Mouse (Mus musculus) gastrocnemius, adult 8-10 months (tissue): ENCODE data around the gene Gm49661. TPM values are rescaled to one million over a fixed set of nuclear protein-coding genes. Genes with fewer than 3 reads are reported as not detected.
A peak's percentile ranks its signal among the peaks of the same experiment; 100 is the strongest.

ENCODE experiments used
- DNase-seq, 2 experiments: peaks; one replicate each; pipeline ENCODE4 v3.0.0; 2022; ENCODE audit warnings: low spot score in 2 of 2
- total RNA-seq, 4 experiments: library from RNA; stranded (reverse); gene quantifications; 2 replicates each; pipeline ENCODE4 v1.2.4; 2022

Gm49661 gene
- total RNA-seq, 4 experiments from 2014 or later = 1.1 TPM; not detected in 3

- DNase-seq = no peak
These were observed 15.2 kb upstream of the Gm49661 start for GRCm38 (mm10) chr8:84984294-84985048.

GRCm38 (mm10) chr8:84982499-84983011 is 13.3 kb upstream of the Gm49661 start:
- no peak for DNase-seq

- DNase-seq = no peak
These were observed 12.6 kb upstream of the Gm49661 start for GRCm38 (mm10) chr8:84981644-84982498.

- DNase-seq = peak in 1 of 2 experiments; percentile 70
These were observed 11.6 kb upstream of the Gm49661 start for GRCm38 (mm10) chr8:84980622-84981358.

DNA sequence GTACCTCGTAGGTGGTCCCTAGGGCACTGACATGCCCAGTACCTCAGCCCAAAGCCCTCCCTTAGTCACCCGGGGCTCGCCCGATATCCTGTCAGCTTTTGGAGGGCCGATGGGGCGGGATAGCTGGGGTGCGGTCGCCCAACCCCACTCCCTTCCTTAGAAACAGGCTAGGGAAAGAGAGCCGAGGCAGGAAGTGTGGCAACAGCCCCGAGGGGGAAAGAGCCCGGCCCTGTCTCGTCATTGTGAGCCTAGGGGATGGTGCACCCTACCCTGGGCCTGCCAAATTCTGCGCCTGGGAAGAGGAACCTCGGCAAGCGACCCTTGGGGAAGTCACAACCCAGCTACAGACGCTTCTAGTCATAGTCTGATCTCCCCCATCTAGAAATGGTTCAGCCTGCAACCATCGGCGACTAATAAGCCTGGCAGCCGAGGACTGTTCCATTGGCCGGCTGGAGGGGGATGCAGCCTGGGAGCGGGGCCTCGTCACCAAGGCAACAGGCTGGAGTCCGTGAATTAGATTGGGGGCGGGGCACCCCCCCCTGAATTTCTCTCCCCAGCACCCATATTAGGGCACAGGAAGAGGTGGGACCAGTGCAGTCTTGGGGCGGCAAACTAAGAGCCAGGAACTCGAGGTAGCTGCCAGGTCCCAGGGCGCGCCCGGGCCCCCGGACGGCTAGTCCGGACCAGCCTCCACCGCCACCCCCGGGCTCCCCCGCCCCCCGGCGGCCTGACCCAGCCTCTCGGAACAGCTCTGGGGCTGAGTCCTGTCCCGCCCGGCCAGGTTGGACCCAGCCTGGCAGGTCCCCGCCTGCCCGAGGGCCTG is 10.6 kb upstream of the Gm49661 start:
- DNase-seq = peak; percentile 87 to 90

DNA sequence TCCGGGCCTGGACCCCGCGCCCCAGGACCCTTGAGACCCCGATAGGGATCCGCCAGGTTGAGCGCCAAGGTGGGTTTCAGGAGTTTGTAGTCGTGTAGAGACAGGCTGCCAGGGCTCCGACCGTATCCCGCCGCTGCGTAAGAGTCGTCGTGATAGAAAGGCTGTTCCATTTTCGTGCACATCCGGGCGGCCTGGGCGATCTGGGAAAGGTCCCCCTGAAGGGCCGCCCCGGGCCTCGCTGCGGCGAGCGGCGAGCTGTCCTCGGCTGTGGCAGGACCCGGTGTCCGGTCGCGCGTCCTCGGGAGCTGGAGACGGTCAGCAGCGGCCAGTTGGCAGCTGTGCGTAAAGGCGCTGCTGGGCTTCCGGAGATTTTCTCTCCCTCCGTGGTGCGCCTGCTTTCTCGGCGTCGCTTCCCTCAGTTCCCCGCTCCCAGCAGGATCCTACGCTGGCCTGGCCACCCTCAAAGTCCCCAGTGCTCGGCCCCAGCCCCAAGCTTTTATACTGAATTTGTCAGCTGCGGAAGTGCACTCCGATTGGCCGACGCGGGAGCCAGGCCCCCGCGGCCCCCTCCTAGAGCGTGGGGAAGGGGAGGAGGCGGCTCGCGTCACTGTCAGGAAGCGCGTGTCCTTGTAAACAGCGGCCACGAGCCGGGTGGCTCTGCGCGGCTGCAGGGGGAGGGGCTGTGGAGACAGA is 9.2 kb upstream of the Gm49661 start, which contains the start of gene Junb:
Junb (minus strand) TSS at position 471 of the 693 bp plus-strand sequence.
- peak; percentile 95 to 96 for DNase-seq

- peak in 1 of 2 experiments; percentile 53 for DNase-seq
These were observed 8.4 kb upstream of the Gm49661 start for GRCm38 (mm10) chr8:84977435-84978247.

- DNase-seq = no peak
These were observed 7.7 kb upstream of the Gm49661 start for GRCm38 (mm10) chr8:84976763-84977434.

DNA sequence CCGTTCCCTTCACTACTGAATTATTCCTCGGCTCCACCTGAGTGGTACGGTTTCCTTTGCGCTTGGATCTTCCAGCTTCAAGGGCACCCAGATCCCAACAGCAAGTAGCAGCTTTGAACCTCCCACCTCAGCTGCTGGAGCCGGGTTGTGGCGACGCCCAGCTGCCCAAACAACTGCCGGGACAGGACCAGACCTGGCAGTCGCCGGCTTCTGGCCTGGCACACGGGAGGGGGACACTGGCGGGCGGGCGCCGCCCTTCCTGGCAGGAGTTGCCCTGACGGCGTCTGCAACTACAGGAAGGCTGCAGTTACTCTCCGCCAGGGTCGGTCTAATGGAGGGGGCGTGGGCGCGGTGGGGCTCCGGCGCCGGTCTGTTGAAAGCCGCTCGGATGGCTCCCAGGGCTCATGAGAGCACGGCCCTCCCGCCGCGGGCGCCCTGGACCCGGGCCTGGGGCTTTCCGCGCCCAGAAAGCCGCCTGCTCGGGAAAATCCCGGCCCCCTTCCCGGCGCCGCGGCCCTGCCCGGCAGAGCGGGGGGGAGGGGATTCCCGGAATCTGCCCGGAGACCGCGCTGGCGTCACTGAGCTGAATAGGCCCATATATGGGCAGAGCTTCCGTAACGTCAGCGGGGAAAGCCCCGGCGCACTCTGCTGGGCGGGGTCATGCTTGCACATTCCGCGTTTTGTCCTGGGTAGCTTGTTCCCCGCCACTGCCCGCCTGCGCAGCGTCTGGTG is 7.0 kb upstream of the Gm49661 start:
- DNase-seq = peak; percentile 93 to 94

DNA sequence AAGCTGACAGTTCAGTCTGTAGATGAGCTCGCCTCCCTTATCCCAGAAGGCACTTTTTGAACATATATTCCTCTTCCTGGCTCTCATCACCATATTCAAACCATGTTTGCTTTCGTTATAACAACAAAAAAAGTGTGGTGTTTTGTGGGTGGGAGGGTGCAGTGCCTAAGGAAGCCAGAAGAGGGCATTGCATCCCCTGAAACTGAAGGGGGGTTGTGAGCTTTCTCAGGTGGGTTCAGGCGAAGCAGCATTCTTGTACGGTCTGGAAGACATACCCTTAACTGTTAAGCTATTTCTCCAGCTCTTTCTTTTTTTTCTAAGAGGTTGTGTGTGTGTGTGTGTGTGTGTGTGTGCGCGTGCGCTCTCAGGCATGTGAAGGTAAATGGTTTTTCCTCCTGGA is 6.2 kb upstream of the Gm49661 start:
- DNase-seq = peak in 1 of 2 experiments; percentile 44

- DNase-seq = no peak
These were observed 5.4 kb upstream of the Gm49661 start for GRCm38 (mm10) chr8:84974543-84975142.

GRCm38 (mm10) chr8:84973803-84974542 is 4.7 kb upstream of the Gm49661 start:
- no peak for DNase-seq

- no peak for DNase-seq
These were observed 3.8 kb upstream of the Gm49661 start for GRCm38 (mm10) chr8:84973079-84973478.

DNA sequence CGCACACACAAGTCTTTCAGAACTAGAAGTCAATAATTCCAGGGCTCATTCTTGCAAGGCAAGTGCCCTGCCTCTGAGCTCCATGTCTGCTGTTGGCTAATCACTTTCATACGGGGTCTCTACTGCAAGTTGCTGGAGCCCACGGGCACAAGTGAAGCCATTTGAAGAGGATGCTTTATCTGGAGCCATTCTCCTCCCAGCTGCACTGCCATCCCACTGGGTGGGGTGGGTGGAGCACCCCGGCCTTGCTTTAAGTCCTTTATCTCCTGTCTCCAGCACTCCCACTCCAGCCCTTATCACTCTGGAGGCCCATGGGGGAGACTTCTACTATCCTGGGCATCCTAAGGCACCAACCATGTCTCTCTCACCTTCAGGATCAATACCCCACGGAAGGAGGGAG is 1.7 kb upstream of the Gm49661 start:
- DNase-seq = no peak

DNA sequence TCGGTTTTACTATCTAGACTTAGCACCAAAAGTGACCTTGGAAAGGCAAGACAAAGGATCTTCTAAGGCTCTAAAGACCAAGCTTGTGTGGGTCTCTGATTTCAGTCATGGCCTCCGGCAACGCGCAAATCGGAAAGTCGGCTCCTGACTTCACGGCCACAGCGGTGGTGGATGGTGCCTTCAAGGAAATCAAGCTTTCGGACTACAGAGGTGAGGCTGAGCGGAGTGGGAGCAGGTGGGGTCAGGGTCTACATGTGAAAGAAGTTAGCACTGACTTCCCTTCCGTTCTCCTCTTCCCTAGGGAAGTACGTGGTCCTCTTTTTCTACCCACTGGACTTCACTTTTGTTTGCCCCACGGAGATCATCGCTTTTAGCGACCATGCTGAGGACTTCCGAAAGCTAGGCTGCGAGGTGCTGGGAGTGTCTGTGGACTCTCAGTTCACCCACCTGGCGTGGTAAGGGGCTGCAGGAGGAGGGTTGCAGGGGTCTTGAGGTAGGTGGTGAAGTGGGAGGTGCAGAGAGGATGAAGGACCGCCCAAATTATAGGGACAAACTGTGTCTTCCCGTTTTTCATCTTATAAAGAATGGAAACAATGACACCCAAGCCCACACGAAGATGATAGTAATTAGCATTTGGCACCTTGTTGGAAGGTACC is 1.0 kb upstream of the Gm49661 start:
- no peak for DNase-seq

DNA sequence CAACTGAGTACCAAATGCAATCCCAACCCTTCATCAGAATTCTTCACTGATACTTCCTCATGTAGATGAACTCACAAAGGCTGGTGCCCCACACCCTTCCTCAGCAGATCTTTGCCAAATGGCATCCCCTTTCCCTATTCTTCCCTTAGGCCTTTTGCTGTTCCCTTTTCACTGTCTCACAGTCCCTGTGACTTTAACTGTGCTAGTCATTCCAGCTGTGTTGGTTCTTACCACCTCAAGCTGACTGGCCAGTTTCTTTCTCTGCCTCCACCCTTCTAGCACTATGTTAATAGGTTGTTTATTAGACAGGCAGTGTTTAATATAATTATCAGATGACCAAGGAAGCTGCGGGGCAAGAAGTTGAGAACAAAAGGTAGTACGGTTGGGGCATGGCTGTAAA is 583 bp downstream of the Gm49661 start:
- DNase-seq = no peak
